Mouse (Mus musculus): Measurements from ENCODE around the gene Ddx10. TPM values are rescaled to one million over a fixed set of nuclear protein-coding genes. Genes with fewer than 3 reads are reported as not detected.

Ddx10 gene
- total RNA-seq (2018; cell fraction: chromatin; rRNA removed): 10 to 100 TPM; 15.5 to 69.3 (median 39.9) TPM
- total RNA-seq (2018; cell fraction: cytosol; rRNA removed): 10 to 100 TPM in 25 of 26 experiments, 1 to 10 TPM in 1; 8.5 to 17.7 (median 13.5) TPM
- 10 to 100 TPM; 11.4 to 35.5 (median 19.3) TPM for total RNA-seq (2018; cell fraction: nucleus; rRNA removed)
- polyA plus RNA-seq (2018): 10.2 to 26.4 TPM (median 19.1 TPM) in 3 replicates

DNA sequence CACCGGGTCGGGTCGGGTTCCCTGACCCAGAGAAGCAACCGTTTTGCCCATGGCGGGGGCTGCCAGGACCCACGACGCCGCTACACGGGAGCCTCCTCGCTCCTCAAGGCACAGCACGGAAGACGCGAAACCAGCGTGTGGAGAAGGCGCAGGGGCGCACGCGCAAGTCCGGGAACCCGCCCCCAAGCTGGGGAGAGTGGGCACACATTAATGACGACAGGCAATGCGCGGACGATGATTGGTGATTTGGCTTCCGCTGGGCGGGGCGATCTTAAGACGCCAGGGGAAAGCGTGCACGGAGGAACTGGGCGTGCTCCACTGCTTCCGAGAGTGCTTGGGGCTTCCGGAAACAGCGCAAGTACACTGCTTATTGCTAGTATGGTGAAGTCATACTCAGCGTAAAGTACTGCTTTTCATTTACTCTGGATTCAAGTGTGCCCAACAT lies at the start of gene Ddx10:
TSS of gene Ddx10 (minus strand) at position 101 of the 445 bp plus-strand sequence.
- Histone ChIP-seq H3K4me3 (ENCODE audit: inconsistent target) (peak within 1 kb of the TSS; percentile 82), H3K79me2 (ENCODE audit: inconsistent target) (peaks cover 47% of the 10 kb centered on the region), H3K36me3 (ENCODE audit: inconsistent target) (no peaks in the 10 kb centered on the region), H3K27ac (peak within 1 kb of the TSS; percentile 35; the same call in 1 of the 2 replicates)
- under 1% methylated on average over 35 of the region's 35 CpGs for WGBS (ENCODE audit: missing documents)

DNA sequence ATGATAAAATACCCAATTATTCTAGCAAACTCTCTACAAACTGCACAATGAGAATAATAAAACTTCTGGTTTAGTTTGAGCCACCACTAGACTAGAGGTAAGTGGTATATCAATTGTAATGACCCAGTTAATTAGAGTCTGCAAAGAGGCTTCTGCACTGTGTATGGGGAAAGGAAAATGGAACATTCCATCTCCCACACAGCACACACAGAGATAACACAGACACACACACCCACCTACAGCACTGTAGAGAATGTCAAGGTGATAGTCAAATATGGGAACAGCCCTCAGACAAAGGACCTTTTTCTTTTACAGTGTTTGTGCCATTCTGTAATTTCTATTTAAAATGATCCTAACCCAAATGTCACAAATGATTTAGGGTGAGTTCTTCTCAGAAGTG lies 45.0 kb upstream of the Ddx10 start:
- H3K36me3 ChIP-seq (ENCODE audit: inconsistent target): no peaks in the 10 kb centered on the region
- H3K4me3 ChIP-seq (ENCODE audit: inconsistent target): no peak overlapping the region
- H3K79me2 ChIP-seq (ENCODE audit: inconsistent target): no peaks in the 10 kb centered on the region
- H3K27ac ChIP-seq: no peak overlapping the region

DNA sequence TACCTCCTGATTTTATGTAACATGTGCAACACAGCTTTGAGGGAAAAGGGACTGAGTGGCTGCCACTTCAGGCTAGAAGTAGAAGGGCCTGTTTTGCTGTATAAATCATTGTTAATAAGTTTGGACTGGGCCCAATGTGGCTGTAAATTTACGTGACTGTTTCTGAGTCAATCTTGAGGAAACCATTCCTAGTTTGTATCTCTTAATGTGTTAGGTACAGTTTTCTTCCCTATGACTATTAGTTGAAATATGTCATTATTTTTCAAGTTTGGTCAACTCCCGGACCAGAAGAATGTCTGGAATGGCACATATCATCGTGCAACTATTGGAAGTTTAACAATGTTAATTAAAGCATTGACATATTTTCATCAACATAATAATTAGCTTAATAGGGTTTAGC lies 42.2 kb upstream of the Ddx10 start:
- Histone ChIP-seq H3K79me2 (ENCODE audit: inconsistent target) (no peaks in the 10 kb centered on the region), H3K36me3 (ENCODE audit: inconsistent target) (no peaks in the 10 kb centered on the region), H3K27ac (no peak overlapping the region), H3K4me3 (ENCODE audit: inconsistent target) (no peak overlapping the region)
- 87% methylated on average over 3 of the region's 3 CpGs for WGBS (ENCODE audit: missing documents)

DNA sequence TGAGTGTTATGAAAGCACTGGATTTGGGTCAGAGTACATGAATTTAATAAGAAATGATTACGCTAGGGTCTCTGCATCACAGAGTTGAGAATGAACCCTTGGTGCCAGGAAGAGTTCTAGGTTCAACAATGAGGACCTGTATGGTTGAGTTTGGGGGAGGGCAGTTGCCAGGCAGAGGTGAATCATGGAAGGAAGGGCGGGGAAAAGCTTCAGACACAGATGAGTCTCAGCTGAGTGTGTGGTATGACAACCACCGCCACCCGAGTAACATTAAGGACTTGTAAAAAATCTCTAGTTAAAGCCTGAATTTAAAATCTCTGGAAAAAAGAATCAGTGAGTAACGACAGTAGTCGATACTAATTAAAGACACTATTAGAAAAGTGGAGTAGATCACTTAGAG lies 38.9 kb upstream of the Ddx10 start:
- no peak overlapping the region for H3K4me3 ChIP-seq (ENCODE audit: inconsistent target)
- 91% methylated on average over 6 of the region's 6 CpGs for WGBS (ENCODE audit: missing documents)
- H3K79me2 ChIP-seq (ENCODE audit: inconsistent target): no peaks in the 10 kb centered on the region
- H3K36me3 ChIP-seq (ENCODE audit: inconsistent target): no peaks in the 10 kb centered on the region
- H3K27ac ChIP-seq: no peak overlapping the region

DNA sequence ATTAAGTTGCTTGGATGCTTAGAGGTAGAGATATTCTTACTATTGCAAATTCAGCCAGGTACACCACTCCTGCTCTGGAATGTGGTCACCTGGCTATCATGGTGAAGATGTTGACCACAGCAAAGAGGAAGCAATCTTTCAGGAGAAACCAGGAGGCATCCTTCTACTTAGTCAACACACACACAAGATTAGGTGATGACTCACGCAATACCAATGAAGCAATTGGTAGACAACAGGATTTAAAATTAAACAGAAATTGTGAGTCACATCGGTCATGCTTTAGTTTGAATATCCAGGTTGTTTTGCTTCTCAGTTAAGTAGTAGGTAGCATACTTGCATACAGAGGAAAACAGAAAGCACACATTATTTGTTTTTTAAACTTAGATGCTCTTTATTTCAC lies 31.1 kb upstream of the Ddx10 start:
- Histone ChIP-seq H3K4me3 (ENCODE audit: inconsistent target) (no peak overlapping the region), H3K36me3 (ENCODE audit: inconsistent target) (no peaks in the 10 kb centered on the region), H3K79me2 (ENCODE audit: inconsistent target) (no peaks in the 10 kb centered on the region), H3K27ac (no peak overlapping the region)
- WGBS (ENCODE audit: missing documents): 92% methylated on average over 2 of the region's 2 CpGs

DNA sequence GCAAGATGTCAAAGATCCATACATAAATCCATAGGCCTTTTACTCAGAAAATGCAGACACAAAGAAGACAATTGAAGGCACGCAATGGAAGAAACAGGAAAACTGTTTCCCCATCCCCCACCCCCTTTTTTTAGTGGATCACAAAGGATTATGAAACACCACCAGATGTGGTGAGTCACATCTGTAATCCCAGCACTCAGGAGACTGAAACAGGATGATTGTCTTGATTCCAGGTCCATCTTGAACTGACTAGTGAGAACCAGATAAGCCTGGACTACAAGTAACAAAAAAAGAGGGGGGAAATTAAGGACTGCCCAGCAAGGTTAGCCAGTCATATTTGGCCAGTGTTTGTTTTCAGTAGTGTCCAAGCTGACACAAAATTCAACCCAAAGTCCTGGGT lies 28.5 kb upstream of the Ddx10 start:
- Histone ChIP-seq H3K36me3 (ENCODE audit: inconsistent target) (no peaks in the 10 kb centered on the region), H3K79me2 (ENCODE audit: inconsistent target) (no peaks in the 10 kb centered on the region), H3K4me3 (ENCODE audit: inconsistent target) (no peak overlapping the region), H3K27ac (no peak overlapping the region)
- WGBS (ENCODE audit: missing documents): 100% methylated on average over 1 of the region's 1 CpGs

DNA sequence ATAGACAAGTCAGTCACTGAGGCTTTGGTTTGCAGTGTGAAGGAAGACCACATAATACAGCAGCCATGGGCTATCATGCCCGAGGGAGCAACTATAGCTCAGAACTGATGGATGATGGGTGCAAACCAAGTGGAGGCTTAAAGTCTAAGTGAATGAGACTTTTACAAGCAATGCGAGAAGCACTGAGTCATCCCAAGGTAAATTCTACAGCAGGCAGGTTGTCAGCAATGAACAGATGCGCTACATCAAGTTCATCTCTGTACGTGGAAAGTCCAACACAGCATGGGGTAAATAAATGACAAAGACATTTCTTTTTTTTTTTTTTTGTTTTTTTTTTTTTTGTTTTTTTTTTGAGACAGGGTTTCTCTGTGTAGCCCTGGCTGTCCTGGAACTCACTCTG lies 24.9 kb upstream of the Ddx10 start:
- WGBS (ENCODE audit: missing documents): 88% methylated on average over 4 of the region's 4 CpGs
- Histone ChIP-seq H3K79me2 (ENCODE audit: inconsistent target) (no peaks in the 10 kb centered on the region), H3K27ac (no peak overlapping the region), H3K36me3 (ENCODE audit: inconsistent target) (no peaks in the 10 kb centered on the region), H3K4me3 (ENCODE audit: inconsistent target) (no peak overlapping the region)

DNA sequence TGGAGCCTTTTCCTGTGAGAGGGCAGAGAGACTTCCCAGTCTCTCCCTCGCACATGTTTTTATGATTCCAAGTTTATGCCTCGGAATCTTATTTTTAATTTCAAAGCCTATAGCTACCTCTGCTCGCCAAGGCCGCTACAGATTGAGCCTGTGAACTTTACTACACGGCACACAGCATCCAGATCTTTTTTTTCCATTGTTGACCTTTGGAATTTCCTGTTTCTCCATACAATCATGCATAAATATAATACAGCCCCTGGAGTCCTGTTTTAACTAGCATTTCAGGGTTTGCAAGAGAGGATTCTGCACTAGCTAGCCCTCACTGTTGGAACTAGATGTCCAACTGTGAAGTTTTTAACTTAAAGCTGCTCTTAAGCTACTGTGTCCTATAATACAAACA lies 24.4 kb upstream of the Ddx10 start:
- Histone ChIP-seq H3K79me2 (ENCODE audit: inconsistent target) (no peaks in the 10 kb centered on the region), H3K27ac (no peak overlapping the region), H3K4me3 (ENCODE audit: inconsistent target) (no peak overlapping the region), H3K36me3 (ENCODE audit: inconsistent target) (no peaks in the 10 kb centered on the region)
- 65% methylated on average over 5 of the region's 5 CpGs for WGBS (ENCODE audit: missing documents)

DNA sequence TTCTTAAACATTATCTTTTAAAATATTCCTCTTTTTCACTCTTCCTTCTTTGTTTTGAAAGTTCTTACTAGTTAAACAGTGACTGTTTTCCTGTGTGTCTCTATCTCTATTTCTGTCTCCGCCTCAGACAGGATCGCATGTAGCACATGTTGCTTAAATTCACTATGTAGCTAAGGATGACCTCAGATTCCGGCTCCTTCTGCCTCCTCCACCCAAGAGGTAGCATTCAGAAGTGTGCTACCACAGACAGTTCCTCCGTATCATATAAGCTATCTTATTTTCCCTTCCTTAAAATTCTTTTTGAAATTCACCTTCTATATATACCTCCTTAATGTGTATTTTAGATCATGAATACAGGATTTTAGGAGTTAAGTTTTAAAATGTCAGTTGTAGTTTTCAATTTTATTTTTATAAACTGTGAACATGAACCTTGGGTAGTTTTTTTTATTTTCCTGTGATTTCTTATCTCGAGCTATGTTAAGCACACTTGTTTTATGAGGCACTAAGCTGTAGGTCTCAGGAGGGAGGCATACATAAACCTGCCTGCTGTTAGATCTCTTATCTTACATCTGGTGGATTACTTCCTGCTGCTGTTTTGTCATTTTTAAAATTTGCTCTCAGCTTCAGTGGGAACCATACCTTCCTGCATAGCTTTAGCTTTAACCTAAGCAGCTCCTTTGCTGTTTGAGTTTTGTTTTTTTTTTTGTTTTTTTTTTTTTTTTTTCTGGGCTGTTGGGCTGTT lies 23.6 kb upstream of the Ddx10 start:
- 29% methylated on average over 5 of the region's 5 CpGs for WGBS (ENCODE audit: missing documents)
- no peaks in the 10 kb centered on the region for H3K36me3 ChIP-seq (ENCODE audit: inconsistent target)
- H3K27ac ChIP-seq: no peak overlapping the region
- H3K4me3 ChIP-seq (ENCODE audit: inconsistent target): no peak overlapping the region
- H3K79me2 ChIP-seq (ENCODE audit: inconsistent target): no peaks in the 10 kb centered on the region

DNA sequence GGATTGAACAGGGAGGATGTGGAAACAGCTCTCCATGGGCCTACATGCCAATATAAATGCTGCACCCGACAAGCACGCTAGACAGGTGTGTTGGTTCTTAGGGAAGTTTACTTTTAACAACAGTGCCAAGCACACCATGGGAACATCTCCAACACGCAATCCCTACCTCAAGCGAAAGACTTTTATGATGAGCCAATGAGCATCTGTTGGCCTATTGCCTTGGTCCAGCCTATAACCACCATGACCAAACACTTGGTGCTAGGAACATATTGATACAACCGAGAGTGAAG lies 21.6 kb upstream of the Ddx10 start:
- Histone ChIP-seq H3K4me3 (ENCODE audit: inconsistent target) (no peak overlapping the region), H3K36me3 (ENCODE audit: inconsistent target) (no peaks in the 10 kb centered on the region), H3K27ac (no peak overlapping the region), H3K79me2 (ENCODE audit: inconsistent target) (no peaks in the 10 kb centered on the region)
- WGBS (ENCODE audit: missing documents): 86% methylated on average over 5 of the region's 5 CpGs

DNA sequence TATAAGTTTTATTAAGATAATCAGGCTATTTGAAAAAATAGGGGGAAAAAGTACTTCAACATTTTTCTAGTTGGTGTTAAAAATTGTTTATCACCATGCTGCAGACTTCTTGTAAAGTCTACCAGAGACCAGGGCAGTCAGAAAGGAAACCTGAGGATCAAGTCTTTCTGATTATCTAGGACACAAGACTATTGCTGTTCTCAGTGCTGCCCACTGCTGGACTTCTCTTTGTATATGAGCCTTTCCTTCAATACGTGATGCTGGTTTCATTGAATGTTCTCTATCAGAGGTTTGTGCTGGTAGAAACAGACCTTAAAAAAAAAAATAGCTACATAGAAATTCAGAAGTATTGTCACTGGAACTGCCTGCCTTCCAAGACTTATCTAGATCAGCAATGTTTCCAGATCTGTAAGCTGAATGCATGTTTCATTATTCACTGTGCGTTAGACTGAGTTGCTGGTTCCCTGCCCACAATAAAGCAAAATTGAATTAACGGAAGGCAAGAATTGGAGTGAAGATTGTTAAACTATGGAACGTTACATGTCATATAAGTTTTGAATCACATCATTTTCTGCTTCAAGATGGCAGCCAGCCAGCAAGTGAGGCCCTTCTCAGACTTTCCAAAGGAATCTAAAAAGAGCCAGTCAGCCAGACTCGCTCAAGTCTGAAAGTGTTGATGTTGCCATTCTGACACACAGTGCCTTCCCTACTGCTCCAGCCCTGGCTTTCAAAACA lies 21.0 kb upstream of the Ddx10 start:
- Histone ChIP-seq H3K79me2 (ENCODE audit: inconsistent target) (no peaks in the 10 kb centered on the region), H3K4me3 (ENCODE audit: inconsistent target) (no peak overlapping the region), H3K27ac (no peak overlapping the region), H3K36me3 (ENCODE audit: inconsistent target) (no peaks in the 10 kb centered on the region)
- WGBS (ENCODE audit: missing documents): 85% methylated on average over 5 of the region's 5 CpGs

DNA sequence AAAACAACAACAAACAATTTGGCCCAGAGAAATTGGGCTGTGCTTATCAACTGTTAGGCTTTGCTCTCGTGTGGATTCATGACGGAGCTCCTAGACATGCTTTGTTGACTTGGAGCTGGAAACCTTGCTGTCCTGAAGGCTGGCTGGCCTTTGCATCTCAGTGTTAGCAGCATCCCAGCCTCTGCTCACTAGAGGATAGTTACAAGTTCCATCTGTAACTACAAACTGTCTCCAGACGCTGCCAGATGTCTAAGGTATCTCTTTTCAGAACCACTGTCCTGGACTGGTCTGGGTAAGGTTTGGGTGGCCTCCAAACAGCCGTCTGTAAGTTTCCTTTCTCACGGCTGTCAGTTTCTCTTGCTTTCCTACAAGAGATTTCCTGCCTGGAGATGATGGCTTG lies 20.2 kb upstream of the Ddx10 start:
- 51% methylated on average over 5 of the region's 5 CpGs for WGBS (ENCODE audit: missing documents)
- H3K4me3 ChIP-seq (ENCODE audit: inconsistent target): no peak overlapping the region
- H3K36me3 ChIP-seq (ENCODE audit: inconsistent target): no peaks in the 10 kb centered on the region
- no peak overlapping the region for H3K27ac ChIP-seq
- H3K79me2 ChIP-seq (ENCODE audit: inconsistent target): no peaks in the 10 kb centered on the region

DNA sequence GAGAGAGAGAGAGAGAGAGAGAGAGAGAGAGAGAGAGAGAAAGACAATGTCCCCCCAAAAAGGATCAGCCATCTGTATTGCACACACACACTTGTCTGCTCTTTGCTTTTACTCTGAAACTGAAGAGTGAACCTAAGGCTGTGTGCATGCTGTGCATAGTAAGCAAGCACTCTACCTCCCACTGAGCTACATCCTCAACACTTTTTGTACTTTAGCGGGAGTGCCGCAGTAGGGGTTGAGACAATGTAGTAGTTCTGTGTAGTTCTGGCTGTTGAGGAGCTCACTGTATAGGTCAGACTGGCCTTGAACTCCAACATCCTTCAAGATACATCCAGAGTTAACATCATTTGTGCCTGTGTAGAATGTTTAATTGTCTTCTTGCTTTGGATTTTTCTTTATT lies 17.7 kb upstream of the Ddx10 start:
- no peaks in the 10 kb centered on the region for H3K36me3 ChIP-seq (ENCODE audit: inconsistent target)
- 89% methylated on average over 2 of the region's 2 CpGs for WGBS (ENCODE audit: missing documents)

DNA sequence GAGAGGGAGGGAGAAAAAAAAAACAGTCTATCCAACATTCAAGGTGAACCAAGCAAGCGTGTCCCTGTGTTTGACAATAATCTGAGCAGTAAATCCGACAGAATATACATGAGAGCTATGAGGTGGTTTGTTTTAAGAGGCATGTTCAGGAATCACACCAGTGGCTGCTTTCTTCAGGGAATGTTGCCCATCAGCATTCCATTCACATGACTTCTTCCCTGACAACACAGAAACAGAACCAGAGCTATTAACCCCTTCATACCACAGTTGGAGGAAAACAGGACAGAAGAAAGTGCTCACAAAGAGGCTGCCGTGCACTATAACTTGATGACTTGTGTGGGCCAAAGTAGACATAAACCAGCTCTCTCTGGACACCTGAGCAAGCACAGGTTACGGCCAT lies 16.5 kb upstream of the Ddx10 start:
- Histone ChIP-seq H3K27ac (no peak overlapping the region), H3K36me3 (ENCODE audit: inconsistent target) (no peaks in the 10 kb centered on the region), H3K79me2 (ENCODE audit: inconsistent target) (no peaks in the 10 kb centered on the region), H3K4me3 (ENCODE audit: inconsistent target) (no peak overlapping the region)
- 92% methylated on average over 4 of the region's 4 CpGs for WGBS (ENCODE audit: missing documents)

More for the DNA sequence above, 17.7 kb upstream of the Ddx10 start:
- Histone ChIP-seq H3K79me2 (ENCODE audit: inconsistent target) (no peaks in the 10 kb centered on the region), H3K4me3 (ENCODE audit: inconsistent target) (no peak overlapping the region), H3K27ac (no peak overlapping the region)

DNA sequence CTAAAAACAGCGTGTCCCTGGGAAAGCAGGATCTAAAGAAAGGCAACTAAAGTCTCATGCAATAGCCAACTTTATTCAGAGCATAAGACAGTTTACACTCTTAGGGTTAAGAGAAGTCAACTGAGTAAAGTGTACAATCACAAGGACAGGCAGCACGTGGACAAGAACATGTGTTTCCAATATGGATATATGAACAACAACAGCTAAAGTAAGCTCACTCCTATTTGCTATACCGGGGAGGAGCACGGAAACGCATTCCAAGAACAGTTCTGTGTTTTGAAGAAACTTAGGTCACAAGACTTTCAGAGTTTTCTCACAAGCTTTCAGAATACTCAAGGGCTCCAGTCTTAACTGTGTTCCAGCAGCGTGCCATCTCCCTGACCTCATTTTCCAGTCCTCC lies 10.3 kb upstream of the Ddx10 start:
- WGBS (ENCODE audit: missing documents): 93% methylated on average over 6 of the region's 6 CpGs

More for the DNA sequence above, 10.3 kb upstream of the Ddx10 start:
- Histone ChIP-seq H3K36me3 (ENCODE audit: inconsistent target) (no peaks in the 10 kb centered on the region), H3K4me3 (ENCODE audit: inconsistent target) (no peak overlapping the region), H3K79me2 (ENCODE audit: inconsistent target) (no peaks in the 10 kb centered on the region), H3K27ac (no peak overlapping the region)
